Mouse (Mus musculus): ENCODE measurements around the gene Gm49345. TPM values are rescaled to one million over a fixed set of nuclear protein-coding genes. Genes with fewer than 3 reads are reported as not detected.

Gene Gm49345
- polyA plus RNA-seq, 1 experiment from 2014 or later, result not detected

DNA sequence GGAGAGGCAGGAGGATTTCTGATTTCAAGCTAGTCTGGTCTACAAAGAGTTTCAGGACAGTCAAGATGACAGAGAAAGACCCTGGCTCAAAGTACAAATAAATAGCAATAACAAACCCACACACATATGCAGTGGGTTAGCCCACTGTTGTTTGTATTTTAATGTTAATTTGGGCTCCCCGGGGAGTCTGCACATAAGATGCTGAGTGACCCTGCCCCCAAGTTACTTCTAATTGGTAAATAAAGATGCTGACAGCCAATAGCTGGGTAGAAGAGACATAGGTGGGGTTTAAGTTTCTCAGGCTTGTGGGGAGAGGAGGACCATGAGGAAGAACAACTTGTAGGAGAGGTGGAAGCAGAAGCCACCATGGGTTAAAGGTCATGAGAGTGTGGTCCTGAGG, 91.6 kb downstream of the Gm49345 start:
- no peak overlapping the region for H3K9ac ChIP-seq (replicated peaks)
- no peak overlapping the region for H3K27ac ChIP-seq (ENCODE audit: low read depth)
- H3K4me2 ChIP-seq (ENCODE audit: low read depth, low read length), result no peak overlapping the region
- H3K4me3 ChIP-seq (ENCODE audit: low read depth, low read length), result no peak overlapping the region
- TF ChIP-seq CTCF (IDR thresholded peaks at IDR 0.05; ENCODE audit: low read depth), result no peak
- no peak for TF ChIP-seq EP300 (IDR thresholded peaks at IDR 0.05; ENCODE audit: low read depth)
- DNase-seq (no peak), ATAC-seq (no peak)
- no peaks in the 10 kb centered on the region for H3K27me3 ChIP-seq (ENCODE audit: insufficient read depth, low read length)
- 83% methylated on average over 1 of the region's 1 CpGs for WGBS (ENCODE audit: insufficient replicate concordance)
- peaks cover 28% of the 10 kb centered on the region for H3K36me3 ChIP-seq (replicated peaks; ENCODE audit: insufficient read depth, low read length)
- no peaks in the 10 kb centered on the region for H3K9me3 ChIP-seq (ENCODE audit: low read length)
- peaks cover 4% of the 10 kb centered on the region for H3K4me1 ChIP-seq (ENCODE audit: insufficient read depth)

Other genes starting within 250 kb of the Gm49345 start
- gene Zfp429, start 237.9 kb downstream of the Gm49345 start, polyA plus RNA-seq (2015; fragmentation: Nextera tagmentation; extraction: Ambion mirVana), result 1.4 and 2.1 TPM in 2 replicates
- gene Zfp459, start 216.4 kb downstream of the Gm49345 start, polyA plus RNA-seq (2015; fragmentation: Nextera tagmentation; extraction: Ambion mirVana), result not detected in 2 replicates
- 4.5 and 5.0 TPM in 2 replicates for gene Zfp874a, start 186.1 kb downstream of the Gm49345 start, polyA plus RNA-seq (2015; fragmentation: Nextera tagmentation; extraction: Ambion mirVana)
- 2.0 and 2.1 TPM in 2 replicates for gene Zfp874b, start 153.5 kb downstream of the Gm49345 start, polyA plus RNA-seq (2015; fragmentation: Nextera tagmentation; extraction: Ambion mirVana)
- 2.1 and 2.5 TPM in 2 replicates for gene Zfp58, start 137.2 kb downstream of the Gm49345 start, polyA plus RNA-seq (2015; fragmentation: Nextera tagmentation; extraction: Ambion mirVana)
- gene Gm26965, start 111.6 kb downstream of the Gm49345 start, polyA plus RNA-seq (2015; fragmentation: Nextera tagmentation; extraction: Ambion mirVana), result not detected in 2 replicates
- 11.3 and 11.5 TPM in 2 replicates for gene Zfp87, start 111.6 kb downstream of the Gm49345 start, polyA plus RNA-seq (2015; fragmentation: Nextera tagmentation; extraction: Ambion mirVana)
- 1.6 and 1.9 TPM in 2 replicates for gene Zfp748, start 83.9 kb downstream of the Gm49345 start, polyA plus RNA-seq (2015; fragmentation: Nextera tagmentation; extraction: Ambion mirVana)
- gene Zfp729b, start 28.1 kb downstream of the Gm49345 start, polyA plus RNA-seq (2015; fragmentation: Nextera tagmentation; extraction: Ambion mirVana), result 0.84 and 1.2 TPM in 2 replicates
- gene Zfp729a, start within 50 bp of the Gm49345 start, polyA plus RNA-seq (2015; fragmentation: Nextera tagmentation; extraction: Ambion mirVana), result 0.58 and 1.1 TPM in 2 replicates
- 1.8 and 1.9 TPM in 2 replicates for gene Zfp738, start 49.3 kb upstream of the Gm49345 start, polyA plus RNA-seq (2015; fragmentation: Nextera tagmentation; extraction: Ambion mirVana)
- 0.69 and 0.99 TPM in 2 replicates for gene Zfp65, start 91.4 kb upstream of the Gm49345 start, polyA plus RNA-seq (2015; fragmentation: Nextera tagmentation; extraction: Ambion mirVana)
- 0.72 and 1.1 TPM in 2 replicates for gene Zfp85, start 117.5 kb upstream of the Gm49345 start, polyA plus RNA-seq (2015; fragmentation: Nextera tagmentation; extraction: Ambion mirVana)
- gene Zfp493, start 141.9 kb upstream of the Gm49345 start, polyA plus RNA-seq (2015; fragmentation: Nextera tagmentation; extraction: Ambion mirVana), result 0.22 and 0.36 TPM in 2 replicates
- gene Zfp273, start 176.0 kb upstream of the Gm49345 start, polyA plus RNA-seq (2015; fragmentation: Nextera tagmentation; extraction: Ambion mirVana), result 0.96 and 1.3 TPM in 2 replicates
- gene Gm10037, start 193.3 kb upstream of the Gm49345 start, polyA plus RNA-seq (2015; fragmentation: Nextera tagmentation; extraction: Ambion mirVana), result 0.21 TPM in 2 replicates
- not detected in 2 replicates for gene BC048507, start 225.6 kb upstream of the Gm49345 start, polyA plus RNA-seq (2015; fragmentation: Nextera tagmentation; extraction: Ambion mirVana)

All from liver, postnatal 0 days (tissue).